Mouse (Mus musculus) MN1 (cell line): ENCODE measurements around the gene Syde2.

Source experiments
- DNase-seq: peaks from one replicate; pipeline ENCODE4 v3.0.0-alpha.2; 2016; ENCODE audit warnings: low spot score

Syde2 gene

GRCm38 (mm10) chr3:146011544-146012218, 24.0 kb downstream of the Syde2 start:
- no peak for DNase-seq

DNA sequence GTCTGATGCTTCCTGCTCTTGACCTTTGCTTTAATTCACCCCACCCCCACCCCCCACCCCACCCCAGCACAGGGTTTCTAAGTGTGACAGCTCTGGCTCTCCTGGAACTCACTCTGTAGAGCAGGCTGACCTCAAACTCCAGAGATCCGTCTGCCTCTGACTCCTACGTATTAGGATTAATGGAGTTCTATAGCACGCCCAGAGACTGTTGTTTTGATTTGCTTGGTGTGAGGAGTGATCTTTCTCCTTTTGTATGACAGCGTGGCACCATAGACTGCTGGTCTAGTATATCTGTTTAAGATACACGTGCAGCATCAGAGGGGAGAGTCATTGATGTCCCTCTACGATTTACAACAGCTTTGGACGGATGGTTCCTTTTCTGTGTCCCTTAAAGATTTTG, 25.8 kb downstream of the Syde2 start:
- DNase-seq: no peak

GRCm38 (mm10) chr3:146014321-146014720, 26.7 kb downstream of the Syde2 start:
- no peak for DNase-seq

- no peak for DNase-seq
Measured at GRCm38 (mm10) chr3:146016979-146017378, 29.3 kb downstream of the Syde2 start.

- no peak for DNase-seq
Measured at GRCm38 (mm10) chr3:146017521-146017920, 29.9 kb downstream of the Syde2 start.

- no peak for DNase-seq
Measured at GRCm38 (mm10) chr3:146022232-146022631, 34.6 kb downstream of the Syde2 start.

DNA sequence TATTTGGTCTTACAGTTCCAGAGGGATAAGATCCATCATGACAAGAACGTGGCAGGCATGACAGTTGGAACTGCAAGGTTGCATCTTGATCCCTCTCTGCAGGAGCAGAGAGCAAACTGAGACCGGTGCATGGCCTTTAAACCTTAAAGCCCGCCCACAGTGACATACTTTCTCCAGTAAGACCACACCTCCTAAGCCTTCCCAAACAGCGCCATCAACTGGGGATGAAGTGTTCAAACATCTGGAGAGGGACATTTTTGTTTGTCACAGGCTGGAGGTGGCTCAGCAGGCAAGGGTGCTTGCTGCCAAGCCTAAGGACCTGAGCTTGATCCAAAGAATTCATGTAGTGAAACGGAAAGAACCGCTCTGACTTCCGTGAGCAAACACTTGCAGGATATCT, 37.1 kb downstream of the Syde2 start:
- no peak for DNase-seq

DNA sequence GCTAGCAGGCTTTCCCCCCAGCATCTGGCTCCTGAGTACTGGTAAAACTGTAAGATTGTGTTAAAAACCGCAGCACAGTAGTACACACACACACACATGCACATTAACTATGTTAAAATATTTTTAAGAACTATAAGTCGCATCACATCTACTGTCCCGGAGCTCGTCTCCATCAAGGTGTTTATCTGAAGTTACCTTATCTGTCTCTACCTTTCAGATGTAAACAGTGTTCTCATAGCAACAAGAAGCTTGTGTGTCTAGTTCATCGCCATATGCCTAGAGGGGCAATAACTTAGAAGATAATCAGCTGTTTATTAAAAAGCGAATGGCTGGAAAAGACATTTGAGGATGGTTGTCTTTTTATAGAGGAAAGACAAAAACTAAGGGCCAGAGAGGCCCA, 37.8 kb downstream of the Syde2 start:
- no peak for DNase-seq

- DNase-seq: no peak
Measured at GRCm38 (mm10) chr3:146027116-146027515, 39.4 kb downstream of the Syde2 start.

GRCm38 (mm10) chr3:146028406-146028805, 40.7 kb downstream of the Syde2 start:
- DNase-seq: no peak

DNA sequence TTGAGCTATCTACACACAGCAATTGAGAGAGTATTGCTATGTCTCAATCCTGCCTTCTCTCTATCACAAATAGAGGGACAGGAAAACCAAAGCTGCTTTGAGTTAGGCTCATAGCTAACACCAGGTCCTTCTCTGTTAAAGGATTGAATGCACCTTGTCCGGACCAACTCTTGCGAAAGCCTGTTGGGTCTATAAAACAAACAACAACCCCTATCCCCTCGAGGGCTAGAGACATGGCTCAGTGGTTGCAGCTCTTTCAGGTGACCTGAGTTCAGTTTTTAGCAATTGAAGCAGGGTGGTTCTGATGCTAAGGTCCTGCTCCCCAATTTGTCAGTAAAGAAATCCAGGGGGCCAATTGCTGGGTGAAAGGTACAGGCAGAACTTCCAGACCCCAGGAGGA, 41.6 kb downstream of the Syde2 start:
- no peak for DNase-seq

GRCm38 (mm10) chr3:146030255-146030836, 42.7 kb downstream of the Syde2 start:
- DNase-seq: no peak

GRCm38 (mm10) chr3:146032976-146033375, 45.3 kb downstream of the Syde2 start:
- DNase-seq: no peak

- no peak for DNase-seq
Measured at GRCm38 (mm10) chr3:146037906-146038305, 50.2 kb downstream of the Syde2 start.

DNA sequence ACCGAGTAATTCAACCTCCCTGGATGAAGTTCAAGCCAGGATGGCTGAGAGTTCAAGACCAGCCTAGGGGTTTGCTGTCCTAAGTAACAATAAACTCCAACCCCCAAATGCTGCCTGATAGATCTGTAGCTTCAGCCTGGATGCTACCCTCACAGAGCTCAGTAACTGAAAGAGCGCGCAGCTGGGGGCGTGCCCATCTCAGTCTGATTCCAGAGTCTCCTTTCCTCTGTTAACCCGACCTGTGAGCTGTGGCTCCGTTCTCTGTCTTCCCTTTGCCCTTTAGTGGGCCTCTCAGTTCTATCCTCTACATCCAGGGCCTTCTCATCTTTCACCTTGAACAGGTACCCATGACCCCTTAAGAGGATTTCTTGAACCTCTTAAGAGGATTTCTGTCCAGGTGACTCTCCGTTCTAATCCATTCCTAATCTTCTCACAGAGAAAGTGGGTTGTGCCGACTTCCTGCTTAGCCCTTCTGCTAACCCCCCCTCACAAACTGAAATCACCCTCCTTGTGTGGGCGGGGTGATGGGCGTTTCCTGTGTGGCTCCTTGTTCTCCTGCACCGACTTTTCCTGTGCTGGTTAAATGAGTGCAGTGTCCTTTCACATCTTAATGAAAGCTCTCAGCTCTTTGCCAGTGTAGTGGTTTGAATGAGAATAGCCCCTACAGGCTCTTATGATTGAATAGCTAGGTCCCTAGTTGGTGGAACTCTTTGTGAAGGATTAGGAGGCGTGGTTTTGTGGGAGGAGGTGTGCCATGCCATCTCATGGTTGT, 51.6 kb downstream of the Syde2 start:
- no peak for DNase-seq

GRCm38 (mm10) chr3:146041382-146041781, 53.7 kb downstream of the Syde2 start:
- no peak for DNase-seq

DNA sequence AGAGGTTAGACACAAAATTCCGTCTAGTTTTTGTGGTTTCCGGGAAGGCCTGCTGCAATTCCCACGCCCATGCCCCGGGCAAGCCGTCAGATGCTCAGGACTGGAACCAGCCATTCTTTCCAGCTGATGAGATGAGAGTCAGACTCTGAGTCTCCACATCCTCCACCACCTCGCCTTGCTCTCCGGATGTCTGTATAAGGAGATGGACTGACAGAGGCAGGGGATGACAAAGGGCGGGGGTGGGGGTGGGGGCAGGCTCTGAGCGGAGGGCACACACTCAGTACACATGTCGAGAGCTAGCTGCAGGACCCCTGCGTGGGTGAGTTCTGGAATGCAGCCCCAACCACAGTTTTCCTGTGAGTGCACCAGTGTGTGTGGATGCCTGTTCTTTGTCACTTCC, 57.3 kb downstream of the Syde2 start:
- no peak for DNase-seq

DNA sequence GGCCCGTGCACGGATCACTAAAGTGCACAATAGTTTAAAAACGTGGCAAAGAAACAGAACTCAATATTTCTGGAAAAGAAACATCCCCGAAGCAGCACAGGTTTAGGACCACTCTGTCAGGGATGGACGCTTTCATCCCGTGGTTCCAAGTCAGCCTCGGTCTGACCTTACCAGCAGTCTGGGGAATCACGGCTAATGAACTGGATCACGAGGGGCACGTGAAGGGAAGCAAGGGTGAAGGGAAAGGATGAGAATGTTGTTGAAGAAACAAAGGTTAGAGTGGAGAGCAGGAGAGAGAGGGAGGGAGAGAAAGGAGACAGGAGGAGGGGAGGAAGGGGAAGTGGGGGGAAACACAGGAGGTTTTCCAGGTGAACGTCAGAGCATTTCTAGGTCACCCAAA, 58.4 kb downstream of the Syde2 start:
- no peak for DNase-seq

DNA sequence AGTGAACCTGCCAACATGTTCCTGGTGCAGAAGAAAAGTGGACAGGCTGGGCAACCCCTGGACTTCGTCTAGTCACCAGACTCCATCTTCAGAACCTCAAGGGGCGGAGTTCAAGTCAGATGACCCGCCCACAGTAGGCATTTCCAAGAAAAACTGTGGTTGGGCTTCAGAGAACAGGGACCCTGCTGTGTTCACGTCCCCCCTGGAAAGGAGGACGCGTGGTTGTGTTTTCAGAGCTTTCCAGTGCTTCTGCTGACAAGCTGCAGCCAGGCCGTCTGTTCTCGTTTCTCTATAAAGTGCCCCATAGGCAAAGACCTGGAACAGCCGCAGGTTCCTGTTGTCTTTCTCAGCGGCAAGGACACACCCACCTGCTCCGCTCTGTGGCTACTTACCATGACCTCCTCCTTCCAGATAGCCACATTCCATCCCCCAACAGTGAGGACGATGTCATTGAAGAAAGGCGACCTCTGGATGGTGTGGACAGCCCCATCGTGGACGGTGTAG, 60.1 kb downstream of the Syde2 start:
- DNase-seq: peak; percentile 67

- no peak for DNase-seq
Measured at GRCm38 (mm10) chr3:146049951-146050350, 62.3 kb downstream of the Syde2 start.

GRCm38 (mm10) chr3:146051277-146052007, 63.8 kb downstream of the Syde2 start:
- DNase-seq: peak; percentile 63

GRCm38 (mm10) chr3:146053082-146053814, 65.6 kb downstream of the Syde2 start:
- DNase-seq: no peak
